Mouse (Mus musculus) liver, embryonic 13.5 days (tissue): Measurements from ENCODE around the gene Tgfbr2. TPM values are rescaled to one million over a fixed set of nuclear protein-coding genes. Genes with fewer than 3 reads are reported as not detected.

Experiments
- ATAC-seq: fragments of 200-750 bp; cut with Nextera tagmentation; 2 replicates; pipeline ENCODE4 v1.8.0; 2017; ENCODE audit warnings: low read depth, mild to moderate bottlenecking, moderate number of reproducible peaks, moderate library complexity
- DNase-seq: peaks from one replicate; pipeline ENCODE4 v3.0.0; 2022
- H3K27ac ChIP-seq: fragments of 300-500 bp; sonication (generic); 2 replicates; pipeline ENCODE4 v1.5.1; 2015; ENCODE audit warnings: moderate library complexity, mild to moderate bottlenecking, inconsistent platforms
- H3K27me3 ChIP-seq: fragments of 300-500 bp; sonication (generic); 2 replicates; pipeline ENCODE4 v1.6.1; 2015; ENCODE audit warnings: mild to moderate bottlenecking, inconsistent platforms
- H3K36me3 ChIP-seq: fragments of 300-500 bp; sonication (generic); 2 replicates; pipeline ENCODE4 v1.6.1; 2015; ENCODE audit warnings: mild to moderate bottlenecking, inconsistent platforms
- H3K4me1 ChIP-seq: fragments of 300-500 bp; sonication (generic); replicated peaks from 2 replicates; pipeline ENCODE4 v1.6.1; 2015; ENCODE audit warnings: inconsistent platforms
- H3K4me2 ChIP-seq: fragments of 300-500 bp; sonication (generic); 2 replicates; pipeline ENCODE4 v1.6.1; 2015; ENCODE audit warnings: inconsistent platforms, mild to moderate bottlenecking, moderate library complexity
- H3K4me3 ChIP-seq: fragments of 300-500 bp; sonication (generic); replicated peaks from 2 replicates; pipeline ENCODE4 v1.5.1; 2015; ENCODE audit warnings: mild to moderate bottlenecking, inconsistent platforms
- H3K9ac ChIP-seq: fragments of 300-500 bp; sonication (generic); 2 replicates; pipeline ENCODE4 v1.6.1; 2015; ENCODE audit warnings: mild to moderate bottlenecking, inconsistent platforms
- H3K9me3 ChIP-seq: fragments of 300-500 bp; sonication (generic); replicated peaks from 2 replicates; pipeline ENCODE4 v1.6.1; 2016; ENCODE audit warnings: inconsistent platforms
- WGBS: fragments of 180-500 bp; shearing (Covaris S2); methylation state at CpG from one replicate; pipeline ENCODE4 v1.1.7; 2015; ENCODE audit not compliant: insufficient replicate concordance; 5-methylcytosine and 5-hydroxymethylcytosine counted together
- polyA plus RNA-seq: library from polyadenylated mRNA; unstranded; fragments of >200 nt; fragmentation: Nextera tagmentation; extraction: Ambion mirVana; gene quantifications from 2 replicates; pipeline ENCODE4 v1.2.1, GENCODE M21; 2015

Tgfbr2 gene
- polyA plus RNA-seq, 1 experiment from 2014 or later, result 4.0 TPM

GRCm38 (mm10) chr9:116111149-116111970 is 63.8 kb downstream of the Tgfbr2 start:
- DNase-seq (peak; percentile 40), ATAC-seq (peak; percentile 84)
- 45% methylated on average over 9 of the region's 9 CpGs for WGBS
- Histone ChIP-seq H3K4me3 (no peak overlapping the region), H3K9ac (no peak overlapping the region), H3K27ac (no peak overlapping the region), H3K9me3 (no peaks in the 10 kb centered on the region), H3K4me2 (no peak overlapping the region), H3K27me3 (no peaks in the 10 kb centered on the region), H3K4me1 (peaks cover 23% of the 10 kb centered on the region), H3K36me3 (peaks cover 33% of the 10 kb centered on the region)

- Histone ChIP-seq H3K36me3 (peaks cover 43% of the 10 kb centered on the region), H3K27ac (no peak overlapping the region), H3K9ac (no peak overlapping the region), H3K4me3 (no peak overlapping the region), H3K27me3 (no peaks in the 10 kb centered on the region), H3K4me1 (peaks cover 17% of the 10 kb centered on the region), H3K9me3 (no peaks in the 10 kb centered on the region), H3K4me2 (no peak overlapping the region)
- DNase-seq (no peak), ATAC-seq (no peak)
- WGBS, result 71% methylated on average over 2 of the region's 2 CpGs
Observed at GRCm38 (mm10) chr9:116108729-116109128, 66.4 kb downstream of the Tgfbr2 start.

DNA sequence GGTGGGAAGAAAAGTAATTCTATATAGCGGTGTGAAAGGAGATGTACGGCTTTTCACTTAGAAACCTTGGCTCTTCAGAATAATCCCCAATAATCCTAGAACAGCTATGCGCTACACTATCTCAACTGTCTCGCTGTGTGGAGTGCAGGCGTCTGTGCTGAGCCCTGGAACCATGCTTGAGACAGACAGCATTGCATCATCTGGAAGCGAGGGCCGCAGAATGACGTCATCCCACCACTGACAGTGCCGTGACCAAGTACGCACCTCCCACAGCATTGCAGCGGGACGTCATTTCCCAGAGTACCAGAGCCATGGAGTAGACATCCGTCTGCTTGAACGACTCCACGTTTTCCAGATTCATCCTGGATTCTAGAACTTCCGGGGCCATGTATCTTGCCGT is 70.4 kb downstream of the Tgfbr2 start:
- H3K27me3 ChIP-seq, result no peaks in the 10 kb centered on the region
- peaks cover 38% of the 10 kb centered on the region for H3K36me3 ChIP-seq
- no peak overlapping the region for H3K4me3 ChIP-seq
- no peak overlapping the region for H3K27ac ChIP-seq
- no peak overlapping the region for H3K9ac ChIP-seq
- 86% methylated on average over 17 of the region's 17 CpGs for WGBS
- no peaks in the 10 kb centered on the region for H3K4me1 ChIP-seq
- DNase-seq, result no peak
- no peak overlapping the region for H3K4me2 ChIP-seq
- ATAC-seq, result no peak
- no peaks in the 10 kb centered on the region for H3K9me3 ChIP-seq

- Histone ChIP-seq H3K27me3 (no peaks in the 10 kb centered on the region), H3K9ac (no peak overlapping the region), H3K4me1 (no peaks in the 10 kb centered on the region), H3K27ac (no peak overlapping the region), H3K4me2 (no peak overlapping the region), H3K9me3 (no peaks in the 10 kb centered on the region), H3K36me3 (peaks cover 15% of the 10 kb centered on the region), H3K4me3 (no peak overlapping the region)
- WGBS, result 53% methylated on average over 11 of the region's 11 CpGs
- no peak for DNase-seq
- no peak; the same call in 1 of the 2 replicates for ATAC-seq
Observed at GRCm38 (mm10) chr9:116101842-116102241, 73.3 kb downstream of the Tgfbr2 start.

DNA sequence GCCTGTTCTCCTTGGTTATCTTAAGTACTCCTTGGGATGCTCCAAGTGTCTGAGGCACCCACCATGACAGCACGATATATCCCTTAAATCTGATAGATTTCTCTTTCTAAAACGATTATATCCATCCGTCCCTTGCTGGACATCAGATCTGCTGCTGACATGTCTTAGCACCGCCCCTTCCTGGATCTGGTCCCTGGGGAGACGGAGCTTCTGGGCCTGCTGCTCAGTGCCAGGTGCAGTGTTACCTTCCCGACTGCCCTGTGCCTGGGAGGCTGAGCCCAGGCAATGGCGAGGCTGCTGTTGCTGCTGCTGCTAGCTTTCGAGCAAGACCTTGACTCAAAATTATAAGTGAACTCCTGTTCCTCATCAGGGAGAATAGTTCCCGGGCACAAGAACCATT is 75.1 kb downstream of the Tgfbr2 start:
- ATAC-seq (no peak), DNase-seq (no peak)
- Histone ChIP-seq H3K4me1 (no peaks in the 10 kb centered on the region), H3K9ac (no peak overlapping the region), H3K9me3 (no peaks in the 10 kb centered on the region), H3K36me3 (peaks cover 6% of the 10 kb centered on the region; the same call in 1 of the 2 replicates), H3K4me2 (no peak overlapping the region), H3K4me3 (no peak overlapping the region), H3K27ac (no peak overlapping the region), H3K27me3 (no peaks in the 10 kb centered on the region)
- 66% methylated on average over 9 of the region's 9 CpGs for WGBS

DNA sequence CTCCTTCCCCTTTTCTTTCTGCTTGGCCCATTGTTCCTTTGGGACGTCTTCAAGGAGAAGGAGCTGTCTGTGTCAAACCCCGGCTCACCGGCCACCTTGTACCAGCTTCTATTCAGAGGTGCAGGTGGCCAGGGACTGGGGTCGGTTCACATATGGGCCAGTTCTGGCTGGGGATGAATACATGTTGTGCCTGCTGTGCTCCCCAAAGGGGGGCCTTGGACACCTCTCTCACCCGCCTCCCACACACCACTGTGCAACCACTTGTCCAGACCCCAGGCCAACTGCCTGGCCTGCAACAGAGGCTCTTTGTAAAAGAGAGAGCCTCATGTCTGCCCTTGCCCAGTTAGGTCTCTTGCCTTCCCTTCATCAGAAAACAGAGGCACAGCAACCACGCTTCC is 75.6 kb downstream of the Tgfbr2 start:
- Histone ChIP-seq H3K9ac (no peak overlapping the region), H3K9me3 (no peaks in the 10 kb centered on the region), H3K4me2 (no peak overlapping the region), H3K4me1 (no peaks in the 10 kb centered on the region), H3K27ac (no peak overlapping the region), H3K36me3 (peaks cover 2% of the 10 kb centered on the region; the same call in 1 of the 2 replicates), H3K4me3 (no peak overlapping the region), H3K27me3 (no peaks in the 10 kb centered on the region)
- no peak for ATAC-seq
- 69% methylated on average over 6 of the region's 6 CpGs for WGBS
- DNase-seq, result no peak

- 71% methylated on average over 16 of the region's 16 CpGs for WGBS
- Histone ChIP-seq H3K9me3 (no peaks in the 10 kb centered on the region), H3K27me3 (no peaks in the 10 kb centered on the region), H3K4me2 (no peak overlapping the region), H3K9ac (no peak overlapping the region), H3K4me3 (no peak overlapping the region), H3K4me1 (no peaks in the 10 kb centered on the region), H3K27ac (no peak overlapping the region), H3K36me3 (peaks cover 2% of the 10 kb centered on the region; the same call in 1 of the 2 replicates)
- ATAC-seq (no peak), DNase-seq (no peak)
Observed at GRCm38 (mm10) chr9:116098724-116099595, 76.2 kb downstream of the Tgfbr2 start.

DNA sequence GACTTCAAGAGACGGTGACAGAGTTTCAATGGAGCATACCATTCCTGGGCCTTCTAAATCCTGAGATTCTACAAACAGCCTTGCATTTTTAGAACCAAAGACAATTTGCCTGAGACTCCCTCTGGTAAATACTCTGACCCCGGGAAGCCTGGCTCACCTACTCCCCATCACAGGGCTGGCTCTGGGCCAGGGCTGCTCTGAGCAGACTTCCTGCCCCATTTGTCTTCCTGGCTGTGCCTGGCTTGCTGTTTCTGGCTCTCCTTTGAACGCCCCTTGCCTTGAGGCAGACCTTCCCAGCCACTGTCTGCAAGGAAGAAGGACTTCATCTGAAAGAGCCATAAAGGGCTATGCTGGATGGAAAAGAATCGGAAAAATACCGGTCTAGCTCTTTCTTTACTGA is 83.2 kb downstream of the Tgfbr2 start:
- DNase-seq, result no peak
- no peak for ATAC-seq
- 70% methylated on average over 5 of the region's 5 CpGs for WGBS
- H3K36me3 ChIP-seq, result peaks cover 5% of the 10 kb centered on the region; the same call in 1 of the 2 replicates
- no peak overlapping the region for H3K4me3 ChIP-seq
- no peaks in the 10 kb centered on the region for H3K27me3 ChIP-seq
- H3K4me2 ChIP-seq, result no peak overlapping the region
- no peak overlapping the region for H3K9ac ChIP-seq
- no peaks in the 10 kb centered on the region for H3K9me3 ChIP-seq
- H3K4me1 ChIP-seq, result 0 out of 2 replicates have a peak, but pooled peaks cover 3% of the 10 kb centered on the region
- no peak overlapping the region for H3K27ac ChIP-seq

DNA sequence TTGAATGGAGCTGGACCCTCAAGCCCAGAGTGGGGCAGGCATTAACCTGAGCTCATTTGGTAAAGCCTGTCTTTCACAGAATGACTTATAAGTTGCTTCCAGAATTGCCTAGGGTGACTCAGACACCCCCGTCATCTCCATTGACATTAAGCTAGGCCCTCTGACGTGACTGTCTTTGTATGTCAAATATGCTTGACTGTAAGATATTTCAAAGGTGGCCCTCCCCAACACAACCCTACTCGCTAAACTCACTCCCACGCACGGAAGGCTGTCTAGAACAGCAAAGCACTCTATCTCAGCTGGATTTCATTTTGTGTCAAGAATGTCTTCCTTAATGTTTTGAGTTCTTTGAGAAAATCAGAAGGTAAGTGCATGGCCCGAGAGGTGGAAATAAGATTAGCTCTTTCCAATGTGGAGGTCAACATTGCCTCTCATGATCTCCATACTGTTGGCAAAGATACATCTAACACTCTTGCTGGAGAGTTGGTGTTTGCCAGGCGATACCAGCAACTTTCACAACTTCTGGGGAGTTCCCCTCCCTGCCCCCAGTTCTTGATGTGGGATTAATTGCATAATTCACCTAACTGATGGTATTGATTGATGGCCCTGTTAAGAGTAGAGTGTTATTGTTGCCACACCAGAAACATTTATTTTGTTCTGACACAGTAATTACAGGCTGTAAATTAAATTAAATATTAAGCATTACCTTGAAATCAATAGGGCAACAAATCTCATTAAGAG is 83.9 kb downstream of the Tgfbr2 start:
- ATAC-seq, result no peak
- no peak overlapping the region for H3K4me3 ChIP-seq
- WGBS, result 76% methylated on average over 7 of the region's 7 CpGs
- H3K36me3 ChIP-seq, result peaks cover 5% of the 10 kb centered on the region; the same call in 1 of the 2 replicates
- no peak for DNase-seq
- no peaks in the 10 kb centered on the region for H3K9me3 ChIP-seq
- H3K4me2 ChIP-seq, result no peak overlapping the region
- no peak overlapping the region for H3K27ac ChIP-seq
- 0 out of 2 replicates have a peak, but pooled peaks cover 3% of the 10 kb centered on the region for H3K4me1 ChIP-seq
- no peak overlapping the region for H3K9ac ChIP-seq
- no peaks in the 10 kb centered on the region for H3K27me3 ChIP-seq

DNA sequence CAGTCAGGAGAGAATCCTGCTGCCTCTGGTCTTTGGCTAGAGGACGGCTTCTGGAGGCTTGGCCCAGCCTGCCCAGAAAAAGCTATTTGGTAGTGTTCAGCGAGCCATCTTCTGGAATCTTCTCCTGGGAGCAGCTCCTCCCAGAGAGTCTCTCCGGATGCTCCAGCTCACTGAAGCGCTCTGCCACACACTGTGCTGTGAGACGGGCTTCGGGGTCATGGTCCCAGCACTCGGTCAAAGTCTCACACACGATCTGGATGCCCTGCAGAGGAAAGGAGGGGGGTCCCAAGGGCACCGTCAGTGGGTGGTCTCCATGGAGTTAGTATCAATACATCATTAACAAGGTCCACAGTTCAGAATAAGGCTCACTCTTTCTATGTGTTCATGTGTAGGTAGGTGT is 84.9 kb downstream of the Tgfbr2 start:
- Histone ChIP-seq H3K9me3 (no peaks in the 10 kb centered on the region), H3K4me3 (no peak overlapping the region), H3K36me3 (peaks cover 5% of the 10 kb centered on the region; the same call in 1 of the 2 replicates), H3K27me3 (no peaks in the 10 kb centered on the region), H3K9ac (no peak overlapping the region), H3K4me2 (no peak overlapping the region), H3K27ac (no peak overlapping the region), H3K4me1 (0 out of 2 replicates have a peak, but pooled peaks cover 3% of the 10 kb centered on the region)
- 68% methylated on average over 9 of the region's 9 CpGs for WGBS
- DNase-seq (no peak), ATAC-seq (no peak)

- 0 out of 2 replicates have a peak, but pooled peaks cover 3% of the 10 kb centered on the region for H3K4me1 ChIP-seq
- DNase-seq (no peak), ATAC-seq (no peak)
- no peaks in the 10 kb centered on the region for H3K27me3 ChIP-seq
- 67% methylated on average over 9 of the region's 9 CpGs for WGBS
- no peak overlapping the region for H3K4me2 ChIP-seq
- H3K4me3 ChIP-seq, result no peak overlapping the region
- H3K9me3 ChIP-seq, result no peaks in the 10 kb centered on the region
- H3K27ac ChIP-seq, result no peak overlapping the region
- H3K36me3 ChIP-seq, result peaks cover 5% of the 10 kb centered on the region; the same call in 1 of the 2 replicates
- no peak overlapping the region for H3K9ac ChIP-seq
Observed at GRCm38 (mm10) chr9:116088912-116089311, 86.2 kb downstream of the Tgfbr2 start.
